Mouse (Mus musculus): ENCODE data around the gene 1110004F10Rik. TPM values are rescaled to one million over a fixed set of nuclear protein-coding genes. Genes with fewer than 3 reads are reported as not detected.

Gene 1110004F10Rik
- polyA plus RNA-seq, 2 experiments: 56.8 to 116 TPM

GRCm38 (mm10) chr7:116092710-116093465, 53.7 kb downstream of the 1110004F10Rik start:
- Histone ChIP-seq H3K4me3 (ENCODE audit: insufficient read depth in 1 of 2, low read depth in 2 of 2, low read length in 2 of 2) (peak overlapping the region; percentile 90 to 99), H3K27ac (peak overlapping the region; percentile 62), H3K36me3 (replicated peaks; ENCODE audit: control insufficient read depth, insufficient read depth, low read depth) (no peaks in the 10 kb centered on the region), H3K4me2 (ENCODE audit: low read depth) (peak overlapping the region; percentile 89), H3K9me3 (ENCODE audit: control insufficient read depth, low read length) (no peaks in the 10 kb centered on the region), H3K27me3 (ENCODE audit: control insufficient read depth, insufficient read depth, low read length) (no peaks in the 10 kb centered on the region; the same call in 1 of the 2 replicates), H3K4me1 (replicated peaks; ENCODE audit: control insufficient read depth in 2 of 2, insufficient read depth in 2 of 2, low read length in 1 of 2) (peaks cover 18 to 24% of the 10 kb centered on the region in 2 experiments), H3K9ac (replicated peaks) (peak overlapping the region; percentile 94)
- TF ChIP-seq CTCF (IDR thresholded peaks at IDR 0.05; ENCODE audit: low read depth): peak; percentile 73
- 0 out of 2 replicates have a peak, but pooled peaks have one; percentile 12 for TF ChIP-seq EP300 (IDR thresholded peaks at IDR 0.05; ENCODE audit: low read depth)
- ATAC-seq (ENCODE audit: insufficient read depth) (peak; percentile 99), DNase-seq (ENCODE audit: low read depth in 3 of 3, low spot score in 3 of 3) (peak; percentile 91 to 95 (median 94))
- under 1% methylated on average over 38 of the region's 38 CpGs for WGBS (ENCODE audit: insufficient replicate concordance)

- Histone ChIP-seq H3K36me3 (replicated peaks; ENCODE audit: control insufficient read depth, insufficient read depth, low read depth) (no peaks in the 10 kb centered on the region), H3K4me3 (ENCODE audit: insufficient read depth in 1 of 2, low read depth in 2 of 2, low read length in 2 of 2) (peak overlapping the region; percentile 90 to 99), H3K4me1 (replicated peaks; ENCODE audit: control insufficient read depth in 2 of 2, insufficient read depth in 2 of 2, low read length in 1 of 2) (peaks cover 19 to 24% of the 10 kb centered on the region in 2 experiments), H3K4me2 (ENCODE audit: low read depth) (peak overlapping the region; percentile 89), H3K9ac (replicated peaks) (peak overlapping the region; percentile 94), H3K27me3 (ENCODE audit: control insufficient read depth, insufficient read depth, low read length) (no peaks in the 10 kb centered on the region; the same call in 1 of the 2 replicates), H3K9me3 (ENCODE audit: control insufficient read depth, low read length) (no peaks in the 10 kb centered on the region), H3K27ac (peak overlapping the region; percentile 62)
- DNase-seq (ENCODE audit: low read depth in 3 of 3, low spot score in 3 of 3) (peak in 1 of 3 experiments; percentile 28), ATAC-seq (ENCODE audit: insufficient read depth) (peak; percentile 79)
- under 1% methylated on average over 19 of the region's 19 CpGs for WGBS (ENCODE audit: insufficient replicate concordance)
- TF ChIP-seq EP300 (IDR thresholded peaks at IDR 0.05; ENCODE audit: low read depth) (0 out of 2 replicates have a peak, but pooled peaks have one; percentile 3), CTCF (IDR thresholded peaks at IDR 0.05; ENCODE audit: low read depth) (peak; percentile 17; the same call in 1 of the 2 replicates)
Measured at GRCm38 (mm10) chr7:116093466-116093850, 54.3 kb downstream of the 1110004F10Rik start.

GRCm38 (mm10) chr7:116099952-116100528, 60.8 kb downstream of the 1110004F10Rik start:
- TF ChIP-seq CTCF (IDR thresholded peaks at IDR 0.05; ENCODE audit: low read depth): no peak
- H3K4me2 ChIP-seq (ENCODE audit: low read depth): no peak overlapping the region
- H3K27ac ChIP-seq: no peak overlapping the region
- H3K4me3 ChIP-seq (ENCODE audit: insufficient read depth in 1 of 2, low read depth in 2 of 2, low read length in 2 of 2): no peak overlapping the region
- no peaks in the 10 kb centered on the region for H3K27me3 ChIP-seq (ENCODE audit: control insufficient read depth, insufficient read depth, low read length)
- ATAC-seq (ENCODE audit: insufficient read depth): no peak
- H3K9ac ChIP-seq (replicated peaks): no peak overlapping the region
- no peak for DNase-seq (ENCODE audit: low read depth in 3 of 3, low spot score in 3 of 3)
- no peaks in the 10 kb centered on the region for H3K9me3 ChIP-seq (ENCODE audit: control insufficient read depth, low read length)
- H3K36me3 ChIP-seq (replicated peaks; ENCODE audit: control insufficient read depth, insufficient read depth, low read depth): peaks cover 27% of the 10 kb centered on the region
- 73% methylated on average over 7 of the region's 7 CpGs for WGBS (ENCODE audit: insufficient replicate concordance)
- peaks cover 10 to 11% of the 10 kb centered on the region in 2 experiments for H3K4me1 ChIP-seq (replicated peaks; ENCODE audit: control insufficient read depth in 2 of 2, insufficient read depth in 2 of 2, low read length in 1 of 2)

- H3K27me3 ChIP-seq (ENCODE audit: control insufficient read depth, insufficient read depth, low read length): no peaks in the 10 kb centered on the region
- no peak overlapping the region for H3K4me3 ChIP-seq (ENCODE audit: insufficient read depth in 1 of 2, low read depth in 2 of 2, low read length in 2 of 2)
- no peak overlapping the region for H3K9ac ChIP-seq (replicated peaks)
- ATAC-seq (ENCODE audit: insufficient read depth) (no peak), DNase-seq (ENCODE audit: low read depth in 3 of 3, low spot score in 3 of 3) (no peak)
- no peak overlapping the region for H3K4me2 ChIP-seq (ENCODE audit: low read depth)
- no peaks in the 10 kb centered on the region for H3K9me3 ChIP-seq (ENCODE audit: control insufficient read depth, low read length)
- H3K4me1 ChIP-seq (replicated peaks; ENCODE audit: control insufficient read depth in 2 of 2, insufficient read depth in 2 of 2, low read length in 1 of 2): 0 out of 4 replicates have a peak, but pooled peaks cover 0 to under 1% of the 10 kb centered on the region in 2 experiments
- no peak overlapping the region for H3K27ac ChIP-seq
- peaks cover 32% of the 10 kb centered on the region for H3K36me3 ChIP-seq (replicated peaks; ENCODE audit: control insufficient read depth, insufficient read depth, low read depth)
- 84% methylated on average over 9 of the region's 9 CpGs for WGBS (ENCODE audit: insufficient replicate concordance)
- no peak for TF ChIP-seq CTCF (IDR thresholded peaks at IDR 0.05; ENCODE audit: low read depth)
- TF ChIP-seq EP300 (IDR thresholded peaks at IDR 0.05; ENCODE audit: low read depth): no peak
Measured at GRCm38 (mm10) chr7:116103091-116103490, 63.9 kb downstream of the 1110004F10Rik start.

- ATAC-seq (ENCODE audit: insufficient read depth) (no peak), DNase-seq (ENCODE audit: low read depth in 3 of 3, low spot score in 3 of 3) (no peak)
- Histone ChIP-seq H3K9ac (replicated peaks) (no peak overlapping the region), H3K27ac (no peak overlapping the region), H3K9me3 (ENCODE audit: control insufficient read depth, low read length) (no peaks in the 10 kb centered on the region), H3K4me1 (replicated peaks; ENCODE audit: control insufficient read depth in 2 of 2, insufficient read depth in 2 of 2, low read length in 1 of 2) (no peaks in the 10 kb centered on the region), H3K27me3 (ENCODE audit: control insufficient read depth, insufficient read depth, low read length) (no peaks in the 10 kb centered on the region), H3K4me3 (ENCODE audit: insufficient read depth in 1 of 2, low read depth in 2 of 2, low read length in 2 of 2) (no peak overlapping the region), H3K4me2 (ENCODE audit: low read depth) (no peak overlapping the region), H3K36me3 (replicated peaks; ENCODE audit: control insufficient read depth, insufficient read depth, low read depth) (no peaks in the 10 kb centered on the region)
- TF ChIP-seq EP300 (IDR thresholded peaks at IDR 0.05; ENCODE audit: low read depth): no peak
- no peak for TF ChIP-seq CTCF (IDR thresholded peaks at IDR 0.05; ENCODE audit: low read depth)
- WGBS (ENCODE audit: insufficient replicate concordance): 58% methylated on average over 3 of the region's 3 CpGs
Measured at GRCm38 (mm10) chr7:116110661-116111060, 71.5 kb downstream of the 1110004F10Rik start.
